Mouse (Mus musculus): Measurements from ENCODE around the gene Smc1b.

Smc1b gene

GRCm38 (mm10) chr15:85131275-85132192, at the start of gene Smc1b, which contains the start of gene Ribc2:
Gene Smc1b (minus strand): TSS chr15:85131964.
Gene Ribc2 (plus strand): TSS chr15:85132078.
- no peak for DNase-seq (ENCODE audit: low spot score)

DNA sequence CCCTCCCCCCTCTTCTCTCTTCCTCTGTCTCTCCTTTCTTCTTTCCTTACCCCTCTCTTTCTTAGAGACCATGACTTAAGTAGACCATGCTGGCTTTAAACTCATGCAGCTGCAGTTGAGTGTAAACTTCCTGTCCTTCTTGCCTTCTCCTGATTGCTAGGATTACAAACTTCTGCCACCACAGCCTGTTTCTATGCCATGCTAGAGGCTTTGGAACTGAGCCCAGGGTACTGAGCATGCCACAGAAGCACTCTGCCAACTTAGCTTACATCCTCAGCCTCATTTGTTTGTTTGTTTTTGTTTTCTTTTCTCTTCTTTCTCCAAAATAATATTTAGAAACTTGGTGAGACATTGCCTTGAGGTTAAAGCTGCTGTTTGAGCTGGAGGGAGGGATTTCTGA, 48.6 kb upstream of the Smc1b start:
- DNase-seq (ENCODE audit: low spot score), result no peak

DNA sequence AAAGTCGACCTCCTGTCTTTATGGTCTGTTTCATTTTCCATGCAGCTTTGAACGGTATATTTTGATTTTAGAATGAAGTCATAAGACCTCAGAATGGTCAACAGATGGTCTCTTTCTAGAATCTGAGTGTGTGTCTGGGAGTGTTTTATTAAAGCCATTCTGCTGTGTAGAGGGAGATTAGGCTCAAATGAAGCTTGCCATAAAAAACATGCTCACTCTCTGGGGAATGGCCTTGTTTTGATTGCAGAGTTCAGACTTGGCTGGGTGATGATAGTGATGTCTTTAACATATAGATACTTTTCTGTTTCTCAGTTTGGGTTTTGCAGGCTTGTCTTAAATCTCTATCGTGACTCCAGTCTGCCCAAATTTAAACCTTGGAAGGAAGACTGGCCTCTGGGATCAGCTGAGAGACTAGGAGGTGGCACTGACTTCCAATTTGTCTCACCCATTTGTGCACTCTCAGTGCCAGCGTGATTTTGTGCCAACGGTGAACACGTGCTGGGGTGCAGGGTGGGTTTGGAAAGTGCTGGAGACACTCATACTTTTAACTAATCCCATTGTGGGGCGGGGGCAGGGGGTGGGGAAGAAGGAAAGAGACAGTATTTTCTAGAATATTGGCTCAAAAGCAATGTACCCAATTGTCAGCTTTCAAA, 47.9 kb upstream of the Smc1b start:
- DNase-seq (ENCODE audit: low spot score), result peak; percentile 38

DNA sequence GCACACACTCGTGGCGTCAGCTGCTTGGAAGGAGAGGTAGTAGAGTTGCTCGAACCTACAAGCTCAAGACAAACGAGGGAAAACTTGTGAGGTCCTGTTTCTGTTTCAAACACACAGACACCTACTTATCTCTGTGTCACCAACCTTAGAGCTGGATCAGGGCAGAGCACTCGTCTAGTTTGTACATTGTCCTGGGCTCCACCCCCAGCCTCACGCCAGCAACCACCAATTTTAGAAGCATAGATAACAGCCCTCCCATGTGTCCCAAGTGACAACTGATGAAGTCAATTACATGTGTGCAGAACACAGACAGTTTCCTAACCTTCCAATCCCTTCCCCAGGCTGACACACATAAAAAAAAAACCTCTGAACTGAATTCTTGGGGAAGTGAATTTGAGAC, 46.4 kb upstream of the Smc1b start:
- no peak for DNase-seq (ENCODE audit: low spot score)

- DNase-seq (ENCODE audit: low spot score), result peak; percentile 45
Observed at GRCm38 (mm10) chr15:85177576-85177975, 45.8 kb upstream of the Smc1b start.

- peak; percentile 63 for DNase-seq (ENCODE audit: low spot score)
Observed at GRCm38 (mm10) chr15:85174060-85174459, 42.3 kb upstream of the Smc1b start.

- DNase-seq (ENCODE audit: low spot score), result peak; percentile 86
Observed at GRCm38 (mm10) chr15:85173425-85173824, 41.7 kb upstream of the Smc1b start.

DNA sequence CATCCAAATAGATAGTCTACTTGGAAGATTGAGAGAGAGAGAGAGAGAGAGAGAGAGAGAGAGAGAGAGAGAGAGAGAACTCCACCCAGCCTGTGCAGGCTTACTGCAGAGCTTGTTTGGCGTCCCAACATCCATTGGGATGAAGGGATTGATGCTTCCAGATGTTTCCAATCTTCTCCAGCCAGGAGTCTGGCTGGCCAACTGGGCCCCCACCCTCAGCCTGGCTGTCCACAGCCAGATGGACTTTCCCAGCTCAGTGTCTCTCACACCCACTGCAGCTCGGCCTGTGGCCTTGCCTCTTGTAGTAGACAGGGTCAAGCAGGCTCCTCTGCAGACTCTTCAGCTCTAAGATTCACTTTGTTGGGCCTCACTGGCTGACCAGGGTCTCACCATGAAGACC, 40.3 kb upstream of the Smc1b start:
- no peak for DNase-seq (ENCODE audit: low spot score)

DNA sequence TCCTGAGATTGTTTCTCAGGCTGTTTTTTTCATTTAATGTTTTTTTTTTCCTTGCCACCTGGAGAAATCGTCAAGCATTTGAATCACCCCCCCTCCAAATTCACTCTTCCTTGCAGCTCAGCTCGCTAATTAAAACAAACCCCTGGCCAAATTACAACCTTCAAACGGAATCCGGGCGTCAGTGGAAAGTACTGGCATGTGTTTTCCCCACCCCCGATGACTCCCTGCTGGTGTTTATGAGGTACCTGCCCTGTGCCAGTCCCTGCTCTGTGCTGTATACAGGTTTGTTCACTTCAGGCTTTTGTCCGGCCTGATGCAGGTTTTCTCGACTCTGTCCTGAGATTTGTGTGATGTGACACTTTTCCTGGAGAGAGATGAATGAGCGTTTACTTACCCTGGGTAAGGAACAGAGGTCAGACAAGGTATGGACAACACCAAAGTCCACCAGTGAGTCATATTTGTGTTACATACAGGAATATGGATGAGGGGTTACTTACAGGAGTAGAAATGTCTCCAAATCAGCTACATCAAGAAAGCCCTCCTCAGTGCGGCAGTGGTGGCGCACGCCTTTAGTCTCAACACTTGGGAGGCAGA, 35.4 kb upstream of the Smc1b start:
- DNase-seq (ENCODE audit: low spot score), result peak; percentile 25

DNA sequence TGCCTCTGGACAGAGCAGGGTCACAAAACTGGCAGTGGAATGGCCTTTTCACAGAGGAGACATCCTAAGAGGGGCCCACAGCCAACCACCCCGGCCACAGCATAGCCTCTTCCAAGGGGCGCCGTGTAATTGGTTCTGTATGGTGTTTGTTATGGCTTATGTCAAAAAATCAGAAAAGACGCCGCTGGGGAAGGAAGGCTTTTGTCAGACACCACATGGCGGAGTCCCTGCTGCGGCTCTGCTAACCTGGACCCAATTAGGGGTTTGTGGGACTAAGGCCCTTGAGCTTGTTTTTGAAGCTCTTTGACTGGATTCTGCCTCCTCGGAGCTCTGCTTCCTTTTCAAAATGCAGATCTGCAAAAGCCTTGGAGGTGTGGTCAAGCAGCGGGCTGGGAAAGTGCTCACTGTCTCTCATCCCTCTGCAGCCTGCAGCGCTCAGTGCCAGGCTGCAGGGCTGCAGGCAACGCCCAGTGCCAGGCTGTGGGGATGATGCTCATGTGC, 34.7 kb upstream of the Smc1b start:
- DNase-seq (ENCODE audit: low spot score), result peak; percentile 83

DNA sequence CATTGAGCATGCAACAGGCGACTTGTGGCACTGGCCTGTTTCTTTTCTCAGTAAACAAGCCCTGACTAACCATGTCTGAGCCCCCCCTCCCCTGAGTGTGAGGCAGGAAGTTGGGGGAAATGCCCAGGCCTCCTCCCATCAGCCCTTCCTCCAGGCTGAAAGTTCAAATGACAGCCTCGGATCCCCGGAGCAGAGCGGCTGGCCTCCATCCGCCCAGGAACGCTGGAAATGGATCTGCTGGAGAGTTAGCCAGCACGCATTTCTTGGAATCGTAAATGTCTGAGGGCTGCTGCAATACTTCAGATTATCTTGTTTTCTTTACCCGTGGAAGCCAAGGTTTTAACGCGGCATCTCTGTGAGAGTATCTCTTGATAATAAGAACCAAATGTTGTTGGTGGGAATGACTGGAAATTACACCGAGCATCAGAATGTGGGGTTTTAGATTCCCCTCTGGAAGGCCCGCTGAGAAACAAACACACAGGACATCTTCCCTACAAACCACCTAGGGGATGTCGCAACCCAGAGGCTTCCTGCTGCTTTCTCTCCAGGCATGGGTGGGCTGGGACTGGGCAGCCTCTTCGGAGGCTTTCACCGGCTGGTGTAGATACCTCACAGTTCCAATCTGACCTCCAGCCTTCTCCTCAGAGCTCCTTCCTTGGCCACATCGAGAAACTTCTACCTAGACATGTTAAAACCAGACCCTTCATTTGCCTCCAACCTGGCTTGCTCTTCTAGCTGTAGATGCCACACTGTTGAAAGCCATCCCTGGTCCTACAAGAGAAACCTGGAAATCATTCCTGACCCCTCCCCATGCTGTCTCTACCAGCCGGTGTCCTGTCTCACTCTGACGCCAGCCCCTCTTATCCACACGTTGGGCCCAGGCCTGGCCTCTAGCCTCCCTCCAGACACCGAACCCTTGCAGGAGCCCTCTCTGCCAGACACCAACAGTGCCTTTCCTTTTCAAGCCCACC, 31.2 kb upstream of the Smc1b start:
- DNase-seq (ENCODE audit: low spot score), result no peak

- DNase-seq (ENCODE audit: low spot score), result no peak
Observed at GRCm38 (mm10) chr15:85161416-85161815, 29.7 kb upstream of the Smc1b start.

- DNase-seq (ENCODE audit: low spot score), result no peak
Observed at GRCm38 (mm10) chr15:85156198-85156597, 24.4 kb upstream of the Smc1b start.

DNA sequence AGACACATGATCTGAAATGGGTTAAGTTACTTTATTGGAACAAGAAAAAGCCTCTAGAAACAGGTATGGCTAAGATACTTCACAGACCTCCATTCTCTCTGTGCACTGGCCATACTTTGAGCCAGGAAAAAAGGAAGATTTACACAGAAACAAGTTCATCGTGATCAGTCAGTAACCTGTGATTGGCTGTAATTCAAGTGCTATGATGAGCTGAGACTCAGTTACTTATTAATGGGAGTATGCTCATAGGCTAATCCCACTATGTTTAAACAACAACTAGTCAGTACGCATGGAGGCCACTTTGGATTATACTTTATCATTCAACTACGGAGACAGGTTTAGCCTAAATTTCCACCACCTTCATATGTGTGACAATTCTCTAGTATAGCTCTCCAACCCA, 22.3 kb upstream of the Smc1b start:
- no peak for DNase-seq (ENCODE audit: low spot score)

DNA sequence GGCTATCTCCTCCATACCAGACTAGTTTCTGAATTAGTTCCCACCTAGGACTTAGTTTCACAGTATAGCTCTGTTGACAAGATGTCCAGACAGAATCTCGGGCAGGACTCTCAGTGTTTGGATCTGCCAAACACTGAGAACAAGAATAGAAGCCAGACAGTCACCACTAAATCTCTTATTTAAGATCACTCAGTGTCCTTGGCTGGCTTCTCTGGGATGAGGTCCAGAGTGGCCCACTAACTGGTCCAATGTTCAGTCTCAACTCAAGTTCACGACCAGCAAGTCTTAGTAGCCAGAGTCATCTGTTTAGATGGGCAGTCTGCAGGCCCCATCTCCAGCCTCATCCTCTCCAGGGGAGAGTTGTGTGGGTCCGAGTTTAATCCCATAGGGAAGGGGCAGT, 20.8 kb upstream of the Smc1b start:
- DNase-seq (ENCODE audit: low spot score), result no peak

DNA sequence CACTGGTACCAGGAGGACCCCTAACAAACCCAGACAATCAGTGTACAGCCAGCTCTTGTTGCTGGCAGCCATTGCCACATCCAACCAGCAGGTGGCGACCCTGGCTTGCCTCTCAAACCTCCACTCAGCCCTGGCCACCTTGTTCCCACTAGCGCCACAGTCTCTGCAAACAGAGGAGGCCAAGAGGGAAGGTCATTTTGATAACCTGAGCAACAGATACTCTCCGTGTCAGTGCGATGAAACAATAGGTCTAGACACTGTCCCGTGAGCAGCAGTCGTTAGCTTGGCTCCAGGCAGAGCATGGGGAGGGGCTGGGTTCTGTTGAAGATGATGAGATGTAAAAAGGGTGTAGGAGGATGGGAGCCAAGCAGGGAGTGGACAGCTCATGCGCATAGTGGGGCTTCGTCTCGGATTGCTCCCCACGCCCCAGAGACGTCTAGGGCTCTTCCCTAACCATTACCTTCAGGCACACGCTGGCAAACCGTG, 19.7 kb upstream of the Smc1b start:
- peak; percentile 82 for DNase-seq (ENCODE audit: low spot score)

DNA sequence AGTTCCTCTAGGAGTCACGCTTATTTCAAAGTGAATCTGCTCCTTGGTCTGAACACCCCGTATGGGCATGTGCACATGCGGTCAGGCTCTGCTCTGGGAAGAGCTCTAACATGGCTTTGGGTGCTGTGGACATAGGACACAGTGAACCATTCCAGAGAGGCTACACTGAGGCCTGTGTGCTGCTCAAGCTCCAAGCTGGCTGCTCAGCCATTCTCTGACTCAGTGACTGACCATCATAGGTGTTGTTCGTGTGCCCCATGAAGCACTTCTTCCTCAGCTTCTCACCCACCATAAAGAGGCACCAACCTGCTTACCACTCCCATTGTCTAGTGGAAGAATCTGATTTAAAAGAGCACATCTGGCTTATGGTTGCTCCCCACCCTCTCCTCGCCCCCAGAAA, 12.5 kb upstream of the Smc1b start:
- DNase-seq (ENCODE audit: low spot score), result no peak

DNA sequence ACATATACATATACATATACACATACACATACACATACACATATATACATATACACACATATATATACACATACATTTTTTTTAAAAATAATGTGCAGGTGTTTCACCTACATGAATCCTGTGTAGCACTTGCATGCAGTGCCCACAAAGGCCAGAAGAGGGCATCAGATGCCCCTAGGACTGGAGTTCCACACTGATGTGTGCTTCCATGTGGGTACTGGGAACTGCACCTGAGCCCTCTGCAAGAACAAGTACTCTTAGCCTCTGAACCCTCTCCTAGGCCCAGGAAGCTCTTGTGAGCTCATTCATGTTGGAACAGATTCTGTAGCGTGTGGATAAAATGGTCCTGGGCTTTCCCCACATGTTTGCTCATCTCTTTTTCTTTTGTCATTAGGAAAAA, 12.0 kb upstream of the Smc1b start:
- no peak for DNase-seq (ENCODE audit: low spot score)

DNA sequence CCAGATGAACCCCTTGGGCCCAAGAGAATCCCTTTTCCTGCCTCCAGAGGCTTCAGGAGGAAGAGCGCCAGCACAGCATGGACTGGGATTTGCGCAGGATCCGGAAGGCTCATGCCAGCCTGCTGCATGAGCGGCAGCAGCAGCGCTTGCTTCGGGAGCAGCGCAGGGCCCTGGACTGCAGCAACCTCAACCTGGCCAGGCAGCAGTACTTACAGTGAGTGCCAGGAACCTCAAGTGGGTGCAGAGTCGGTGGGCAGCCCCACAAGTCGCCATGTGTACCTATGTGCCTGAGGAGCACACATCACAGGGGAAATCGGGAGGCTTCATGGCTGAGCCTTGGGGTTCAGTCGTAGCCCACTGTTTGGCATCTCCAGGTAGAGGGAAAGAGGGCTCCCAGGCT, 11.4 kb upstream of the Smc1b start:
- DNase-seq (ENCODE audit: low spot score), result no peak

DNA sequence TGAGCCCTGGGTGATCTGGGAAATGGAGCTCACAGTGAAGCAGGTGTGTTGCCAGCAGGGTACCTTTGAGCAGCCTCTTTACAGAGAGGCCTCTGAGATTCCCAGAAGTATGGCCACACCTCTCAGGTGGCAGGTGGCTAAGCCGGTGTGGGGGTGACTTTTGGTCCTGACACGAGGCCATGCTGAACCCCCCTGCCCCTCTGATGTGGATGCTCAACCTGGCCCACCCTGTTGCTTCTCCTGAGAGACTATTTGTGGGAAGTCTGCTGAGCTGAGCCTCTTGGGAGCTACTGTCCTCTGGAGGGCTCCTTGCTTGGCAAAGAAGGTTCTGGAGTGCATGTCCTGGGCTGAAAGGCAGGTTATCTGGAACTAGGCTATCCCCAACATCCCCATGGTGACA, 10.7 kb upstream of the Smc1b start:
- DNase-seq (ENCODE audit: low spot score), result no peak

- DNase-seq (ENCODE audit: low spot score), result no peak
Observed at GRCm38 (mm10) chr15:85141290-85141689, 9.5 kb upstream of the Smc1b start.
